Mouse (Mus musculus) kidney, embryonic 14.5 days (tissue): ENCODE data around the gene Esrrb. TPM values are rescaled to one million over a fixed set of nuclear protein-coding genes. Genes with fewer than 3 reads are reported as not detected.
A peak's percentile ranks its signal among the peaks of the same experiment; 100 is the strongest.

Source experiments
- ATAC-seq: fragments of 200-750 bp; cut with Nextera tagmentation; 2 replicates; pipeline ENCODE4 v1.8.0; 2017; ENCODE audit warnings: moderate number of reproducible peaks, mild to moderate bottlenecking, moderate TSS enrichment, moderate library complexity; ENCODE audit not compliant: low FRiP score, low TSS enrichment
- H3K27ac ChIP-seq: fragments of 300-500 bp; sonication (generic); 2 replicates; pipeline ENCODE4 v1.5.1; 2014; ENCODE audit warnings: low read depth, mild to moderate bottlenecking, low read length, moderate library complexity, mixed read lengths
- H3K27me3 ChIP-seq: fragments of 300-500 bp; sonication (generic); 2 replicates; pipeline ENCODE4 v1.6.1; 2014; ENCODE audit warnings: mild to moderate bottlenecking, low read length; ENCODE audit not compliant: control insufficient read depth, insufficient read depth
- H3K36me3 ChIP-seq: fragments of 300-500 bp; sonication (generic); 2 replicates; pipeline ENCODE4 v1.6.1; 2014; ENCODE audit warnings: low read length, mixed read lengths; ENCODE audit not compliant: control insufficient read depth, insufficient read depth
- H3K4me1 ChIP-seq: fragments of 300-500 bp; sonication (generic); 2 replicates; pipeline ENCODE4 v1.6.1; 2014; ENCODE audit warnings: low read length, mixed read lengths; ENCODE audit not compliant: control insufficient read depth, insufficient read depth
- H3K4me2 ChIP-seq: fragments of 300-500 bp; sonication (generic); replicated peaks from 2 replicates; pipeline ENCODE4 v1.6.1; 2014; ENCODE audit warnings: low read depth, mild to moderate bottlenecking, low read length
- H3K4me3 ChIP-seq: fragments of 300-500 bp; sonication (generic); 2 replicates; pipeline ENCODE4 v1.5.1; 2014; ENCODE audit warnings: mild to moderate bottlenecking, low read length
- H3K9ac ChIP-seq: fragments of 300-500 bp; sonication (generic); 2 replicates; pipeline ENCODE4 v1.6.1; 2014; ENCODE audit warnings: low read depth, mild to moderate bottlenecking, low read length, moderate library complexity
- H3K9me3 ChIP-seq: fragments of 300-500 bp; sonication (generic); 2 replicates; pipeline ENCODE4 v1.6.1; 2016; ENCODE audit warnings: low read length; ENCODE audit not compliant: control insufficient read depth
- WGBS: fragments of 180-500 bp; shearing (Covaris S2); extraction: QIAGEN DNeasy Blood & Tissue Kit; methylation state at CpG from one replicate; pipeline ENCODE4 v1.1.7; 2014; 5-methylcytosine and 5-hydroxymethylcytosine counted together
- polyA plus RNA-seq: library from polyadenylated mRNA; unstranded; fragments of >200 nt; fragmentation: Nextera tagmentation; extraction: Ambion mirVana; gene quantifications from 2 replicates; pipeline ENCODE4 v1.2.1, GENCODE M21; 2014

Gene Esrrb
- 0.14 and 0.15 TPM in 2 replicates for polyA plus RNA-seq

DNA sequence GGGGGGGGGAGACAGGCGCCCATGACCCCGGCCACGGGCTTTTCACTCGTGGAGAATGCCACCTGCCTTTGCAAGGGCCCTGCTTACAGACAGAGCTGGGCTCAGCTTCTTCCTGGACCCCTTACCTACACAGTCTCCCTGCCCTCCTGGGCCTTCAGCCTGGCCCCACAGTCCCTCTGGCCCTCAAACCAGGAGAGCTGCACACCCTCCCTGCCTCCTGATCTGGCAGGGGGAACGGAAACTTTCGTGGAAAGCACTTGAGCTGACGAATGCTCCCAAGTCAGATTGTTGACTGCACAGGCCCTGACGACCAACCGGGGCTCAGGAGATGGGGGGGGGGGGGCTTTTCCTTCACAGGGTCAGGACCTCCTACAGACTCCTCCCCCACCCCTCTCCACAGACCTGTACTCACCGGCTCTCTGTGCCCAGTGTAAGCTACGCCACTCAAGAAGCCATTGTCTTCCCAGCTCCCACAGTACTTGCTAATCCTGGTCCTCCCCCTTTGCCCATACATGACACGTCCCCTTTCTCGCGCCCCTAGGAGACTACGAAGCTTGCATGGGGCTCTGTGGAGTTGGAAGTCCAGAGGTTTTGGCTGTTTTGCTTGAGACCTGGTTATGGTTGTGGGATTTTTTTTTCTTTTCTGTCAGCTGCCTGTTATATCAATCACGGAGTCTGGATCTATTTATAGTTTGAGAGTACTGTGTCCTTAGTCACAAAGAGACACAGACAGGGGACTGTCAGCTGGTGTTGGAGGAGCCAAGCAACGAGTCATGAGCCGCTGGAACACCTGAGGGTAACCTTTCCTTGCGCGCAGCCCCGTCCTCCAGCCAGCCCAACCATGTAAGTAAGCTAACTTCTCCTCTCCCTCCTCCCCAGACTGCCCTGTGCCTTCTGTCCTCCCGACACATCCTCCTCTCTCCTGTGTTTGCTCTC is at the start of gene Esrrb:
Gene Esrrb (plus strand): TSS at position 422 of the 936 bp plus-strand sequence.
- H3K27ac ChIP-seq: no peak within 1 kb of the TSS
- WGBS: 36% methylated on average over 22 of the region's 22 CpGs
- 0 out of 2 replicates have a peak, but pooled peaks have one; percentile 46 for ATAC-seq

DNA sequence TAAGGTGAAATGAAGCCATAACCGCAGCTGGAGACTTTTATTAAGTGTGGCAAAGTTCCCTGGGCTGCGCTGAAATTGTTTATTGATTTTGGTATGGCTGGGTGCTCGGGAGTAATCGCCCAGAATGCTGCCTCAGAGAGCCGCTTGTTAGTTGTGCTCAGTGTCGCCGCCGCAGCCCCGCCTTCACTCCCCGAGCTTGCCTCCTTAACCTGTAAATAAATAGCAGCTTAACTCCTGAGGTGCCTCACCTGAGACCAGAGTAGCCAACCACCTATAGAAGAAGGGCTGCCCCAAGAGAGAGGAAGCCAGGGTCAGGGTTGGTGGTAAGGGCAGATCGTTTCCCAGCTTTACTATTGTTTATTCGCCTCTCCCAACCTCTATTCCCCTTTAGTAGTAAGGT is 40.3 kb upstream of the Esrrb start:
- H3K27me3 ChIP-seq: no peaks in the 10 kb centered on the region
- peak overlapping the region; percentile 4; the same call in 1 of the 2 replicates for H3K4me2 ChIP-seq
- no peaks in the 10 kb centered on the region for H3K36me3 ChIP-seq
- H3K9ac ChIP-seq: no peak overlapping the region
- no peak overlapping the region for H3K27ac ChIP-seq
- no peak for ATAC-seq
- H3K9me3 ChIP-seq: no peaks in the 10 kb centered on the region
- 7% methylated on average over 12 of the region's 12 CpGs for WGBS
- 0 out of 2 replicates have a peak overlapping the region, but pooled peaks have one; percentile 0 for H3K4me3 ChIP-seq
- H3K4me1 ChIP-seq: no peaks in the 10 kb centered on the region; the same call in 1 of the 2 replicates

More for the DNA sequence above, at the start of gene Esrrb:
- Histone ChIP-seq H3K4me3 (no peak within 1 kb of the TSS), H3K4me2 (no peak within 1 kb of the TSS), H3K9ac (no peak within 1 kb of the TSS), H3K4me1 (no peaks in the 10 kb centered on the region), H3K9me3 (no peaks in the 10 kb centered on the region), H3K36me3 (no peaks in the 10 kb centered on the region), H3K27me3 (peaks cover 3% of the 10 kb centered on the region; the same call in 1 of the 2 replicates)

- WGBS: 23% methylated on average over 3 of the region's 3 CpGs
- no peak overlapping the region for H3K9ac ChIP-seq
- H3K4me1 ChIP-seq: no peaks in the 10 kb centered on the region; the same call in 1 of the 2 replicates
- ATAC-seq: no peak
- H3K27me3 ChIP-seq: no peaks in the 10 kb centered on the region
- no peaks in the 10 kb centered on the region for H3K36me3 ChIP-seq
- no peak overlapping the region for H3K4me3 ChIP-seq
- no peaks in the 10 kb centered on the region for H3K9me3 ChIP-seq
- H3K4me2 ChIP-seq: no peak overlapping the region
- H3K27ac ChIP-seq: no peak overlapping the region
Observed at GRCm38 (mm10) chr12:86324297-86324696, 36.6 kb upstream of the Esrrb start.

- Histone ChIP-seq H3K4me2 (no peak overlapping the region), H3K9me3 (no peaks in the 10 kb centered on the region), H3K9ac (no peak overlapping the region), H3K27ac (no peak overlapping the region), H3K4me3 (no peak overlapping the region), H3K4me1 (no peaks in the 10 kb centered on the region), H3K36me3 (no peaks in the 10 kb centered on the region), H3K27me3 (no peaks in the 10 kb centered on the region)
- 57% methylated on average over 4 of the region's 4 CpGs for WGBS
- no peak for ATAC-seq
Observed at GRCm38 (mm10) chr12:86329813-86330212, 31.1 kb upstream of the Esrrb start.

- no peaks in the 10 kb centered on the region for H3K9me3 ChIP-seq
- H3K27me3 ChIP-seq: no peaks in the 10 kb centered on the region
- H3K36me3 ChIP-seq: no peaks in the 10 kb centered on the region
- H3K27ac ChIP-seq: no peak overlapping the region
- H3K9ac ChIP-seq: no peak overlapping the region
- H3K4me3 ChIP-seq: no peak overlapping the region
- H3K4me1 ChIP-seq: no peaks in the 10 kb centered on the region
- 90% methylated on average over 9 of the region's 9 CpGs for WGBS
- H3K4me2 ChIP-seq: no peak overlapping the region
- no peak for ATAC-seq
Observed at GRCm38 (mm10) chr12:86330684-86331083, 30.2 kb upstream of the Esrrb start.

DNA sequence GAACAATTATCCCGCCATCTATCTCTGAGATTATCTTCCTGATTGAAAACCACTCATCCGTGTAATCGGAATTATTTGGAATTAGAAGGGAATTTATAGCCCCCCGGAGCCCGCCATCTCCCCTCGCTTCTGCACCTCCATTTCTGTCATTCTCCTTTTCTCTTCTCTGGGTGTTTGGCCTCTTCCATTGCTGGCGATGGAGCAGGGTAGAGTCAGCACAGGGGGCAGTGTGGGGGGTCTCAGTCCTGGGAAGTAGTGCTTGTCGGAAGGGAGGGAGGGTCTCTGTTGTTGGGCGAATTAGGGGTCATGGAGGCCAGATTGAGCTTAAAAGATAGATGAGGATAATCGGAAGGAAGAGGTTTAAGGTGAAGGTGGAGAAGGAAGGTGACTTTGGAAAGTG is 29.7 kb upstream of the Esrrb start:
- no peak overlapping the region for H3K9ac ChIP-seq

GRCm38 (mm10) chr12:86336209-86336608 is 24.7 kb upstream of the Esrrb start:
- no peak for ATAC-seq
- no peak overlapping the region for H3K27ac ChIP-seq
- no peaks in the 10 kb centered on the region for H3K4me1 ChIP-seq
- H3K27me3 ChIP-seq: no peaks in the 10 kb centered on the region
- 97% methylated on average over 3 of the region's 3 CpGs for WGBS
- H3K4me3 ChIP-seq: no peak overlapping the region
- H3K4me2 ChIP-seq: no peak overlapping the region
- H3K9me3 ChIP-seq: no peaks in the 10 kb centered on the region
- H3K9ac ChIP-seq: no peak overlapping the region
- H3K36me3 ChIP-seq: no peaks in the 10 kb centered on the region

More for the DNA sequence above, 29.7 kb upstream of the Esrrb start:
- Histone ChIP-seq H3K4me2 (no peak overlapping the region), H3K36me3 (no peaks in the 10 kb centered on the region), H3K4me1 (no peaks in the 10 kb centered on the region), H3K27ac (no peak overlapping the region), H3K9me3 (no peaks in the 10 kb centered on the region), H3K27me3 (no peaks in the 10 kb centered on the region), H3K4me3 (no peak overlapping the region)
- WGBS: 76% methylated on average over 10 of the region's 10 CpGs
- ATAC-seq: no peak

DNA sequence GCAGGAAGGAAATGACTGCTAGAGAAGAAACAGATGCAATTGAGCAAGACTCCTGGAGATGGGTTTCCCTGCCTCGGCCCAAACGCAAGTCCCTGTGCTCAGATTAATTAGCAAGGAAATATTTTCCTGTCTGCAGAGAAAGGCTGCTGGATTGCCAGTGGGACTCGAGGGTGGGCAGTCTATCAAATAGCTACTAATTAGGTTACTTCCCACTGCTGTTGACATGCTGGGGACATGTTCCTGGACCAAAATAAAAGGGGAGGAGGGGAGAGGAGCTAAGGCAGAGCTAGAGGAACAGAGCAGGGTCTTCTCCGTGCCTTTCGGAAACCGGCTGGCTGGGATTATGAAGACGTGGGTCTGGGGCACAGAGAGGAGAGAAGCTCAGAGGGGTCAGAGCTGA is 24.0 kb upstream of the Esrrb start:
- Histone ChIP-seq H3K4me1 (no peaks in the 10 kb centered on the region), H3K36me3 (no peaks in the 10 kb centered on the region), H3K27ac (no peak overlapping the region), H3K27me3 (no peaks in the 10 kb centered on the region), H3K4me2 (no peak overlapping the region), H3K4me3 (no peak overlapping the region), H3K9me3 (no peaks in the 10 kb centered on the region), H3K9ac (no peak overlapping the region)
- no peak for ATAC-seq
- WGBS: 55% methylated on average over 7 of the region's 7 CpGs

DNA sequence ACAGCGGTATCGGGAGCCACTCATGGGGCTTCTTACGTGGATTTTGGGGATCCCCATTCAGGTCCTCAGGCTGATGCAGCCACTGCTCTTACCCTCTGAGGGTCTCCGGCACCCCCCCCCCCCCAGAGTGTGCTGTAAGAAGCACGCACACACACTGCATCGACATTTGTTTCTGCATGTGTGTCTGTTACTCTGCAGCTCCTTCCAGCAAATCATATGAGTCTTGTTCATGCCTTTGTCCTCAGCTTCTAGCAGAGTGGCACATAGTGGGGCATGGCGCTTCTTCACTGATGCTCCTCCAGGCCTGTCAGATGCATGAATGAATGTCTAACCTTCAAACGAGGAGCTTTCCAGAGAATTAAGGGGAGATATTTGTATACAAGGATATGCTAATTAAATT is 11.4 kb upstream of the Esrrb start:
- H3K27me3 ChIP-seq: no peaks in the 10 kb centered on the region
- WGBS: 80% methylated on average over 8 of the region's 8 CpGs
- H3K4me1 ChIP-seq: no peaks in the 10 kb centered on the region
- no peaks in the 10 kb centered on the region for H3K9me3 ChIP-seq
- no peak overlapping the region for H3K4me3 ChIP-seq
- no peak for ATAC-seq
- H3K4me2 ChIP-seq: no peak overlapping the region
- no peak overlapping the region for H3K27ac ChIP-seq
- no peak overlapping the region for H3K9ac ChIP-seq
- H3K36me3 ChIP-seq: no peaks in the 10 kb centered on the region
